Mouse (Mus musculus) liver, embryonic 14.5 days (tissue): ENCODE data around the gene B4galt3.

Experiments
- CTCF ChIP-seq: IDR thresholded peaks from 2 replicates; pipeline ENCODE4 v1.5.1; 2016; ENCODE audit warnings: antibody characterized with exemption, low read depth, control low read depth
- EP300 ChIP-seq: IDR thresholded peaks from 2 replicates; pipeline ENCODE4 v1.6.1; 2016; ENCODE audit warnings: antibody characterized with exemption, low read depth

GRCm38 (mm10) chr1:171293906-171294297 is 23.8 kb downstream of the B4galt3 start:
- no peak for TF ChIP-seq CTCF
- no peak for TF ChIP-seq EP300
